Mouse (Mus musculus) embryonic stem cell, embryonic (primary cell): Measurements from ENCODE around the gene Kalrn.

Experiments
- CTCF ChIA-PET, 4 experiments: fragments of 300-600 bp in 2 of 4; fragments of 350-600 bp in 2 of 4; sonication (Branson Sonifier 250); formaldehyde crosslinking; loops; one replicate each; lab custom pipeline; 2022; ENCODE audit warnings: inconsistent platforms in 2 of 4; lab: Charles Lee
- POLR2A ChIA-PET, 4 experiments: fragments of 300-600 bp in 2 of 4; fragments of 350-600 bp in 2 of 4; sonication (Branson Sonifier 250); formaldehyde crosslinking; loops; one replicate each; lab custom pipeline; 2022; ENCODE audit warnings: antibody characterized with exemption in 4 of 4, inconsistent platforms in 1 of 4; lab: Charles Lee

Kalrn gene

DNA sequence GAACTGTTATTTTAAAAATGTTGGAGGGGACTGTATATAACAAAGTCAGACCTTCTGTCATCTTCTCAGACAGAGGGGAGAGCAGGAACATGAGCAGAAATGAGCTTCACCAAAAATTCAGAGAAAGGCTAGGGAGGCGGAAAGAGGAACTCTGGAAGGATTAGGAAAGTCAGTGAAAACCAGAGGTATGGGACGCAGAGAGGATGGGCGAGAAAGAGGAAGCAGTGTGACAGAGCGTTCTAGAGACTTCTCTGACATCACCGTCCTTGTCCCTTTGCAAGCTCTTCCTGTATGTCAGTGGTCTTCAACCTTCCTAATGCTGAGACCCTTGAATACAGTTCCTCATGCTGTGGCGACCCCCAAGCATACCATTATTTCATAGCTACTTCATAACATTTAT lies 588.0 kb downstream of the Kalrn start:
- POLR2A ChIA-PET, result interaction anchor here in 1 of 4 experiments (1.3 to 2.0 kb wide), 2 partner anchors 18 to 25 kb away, joined by 3 to 6 read pairs; partner anchors contain the start of gene Umps
- CTCF ChIA-PET, result interaction anchor here in 1 of 4 experiments (1.4 kb wide), 1 partner anchor 132 kb away, joined by 3 read pairs; no protein-coding TSS in a partner anchor

DNA sequence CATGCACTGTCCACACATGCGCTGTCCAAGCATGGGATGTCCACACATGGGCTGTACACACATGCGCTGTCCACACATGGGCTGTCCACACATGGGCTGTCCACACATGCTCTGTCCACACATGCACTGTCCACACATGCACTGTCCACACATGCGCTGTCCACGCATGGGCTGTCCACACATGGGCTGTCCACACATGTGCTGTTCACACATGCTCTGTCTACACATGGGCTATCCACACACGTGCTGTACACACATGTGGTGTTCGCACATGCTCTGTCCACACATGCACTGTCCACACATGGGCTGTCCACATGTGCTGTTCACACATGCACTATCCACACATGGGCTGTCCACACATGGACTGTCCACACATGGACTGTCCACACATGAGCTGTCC lies 589.6 kb downstream of the Kalrn start:
- CTCF ChIA-PET, result no interaction called here
- POLR2A ChIA-PET, result interaction anchor here in 1 of 4 experiments (0.5 kb wide), 1 partner anchor 674 kb away, joined by 3 read pairs; no protein-coding TSS in a partner anchor

DNA sequence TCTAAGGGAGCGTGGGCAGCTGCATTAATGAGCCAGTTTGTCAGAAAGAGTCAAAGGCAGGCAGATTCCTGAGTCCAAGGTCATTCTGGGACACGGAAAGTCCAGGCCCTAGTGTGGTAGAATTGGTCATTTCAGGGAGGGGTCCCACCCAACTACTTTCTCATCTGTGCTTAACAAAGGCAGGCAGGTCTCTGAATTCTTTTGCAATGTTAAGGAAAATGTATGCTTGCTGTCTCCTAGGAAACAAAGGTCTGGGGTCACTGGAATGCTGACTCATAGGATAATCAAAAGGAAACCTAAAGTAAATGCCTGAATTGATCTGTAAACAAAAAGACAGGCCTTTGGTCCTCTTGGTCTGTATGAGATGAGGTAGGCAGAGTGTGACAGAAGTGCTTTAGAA lies 593.5 kb downstream of the Kalrn start:
- POLR2A ChIA-PET, result interaction anchor here (0.5 to 6.4 kb wide), 37 partner anchors 8 to 1359 kb away, joined by 3 to 93 read pairs (median 4); partner anchors contain the start of genes Umps (in 3 of the 4), Itgb5 (in 1 of the 4) and Rpl35a (in 1 of the 4)
- CTCF ChIA-PET, result interaction anchor here (0.6 to 2.3 kb wide), 9 partner anchors 8 to 159 kb away, joined by 3 to 7 read pairs (median 3); no protein-coding TSS in a partner anchor

DNA sequence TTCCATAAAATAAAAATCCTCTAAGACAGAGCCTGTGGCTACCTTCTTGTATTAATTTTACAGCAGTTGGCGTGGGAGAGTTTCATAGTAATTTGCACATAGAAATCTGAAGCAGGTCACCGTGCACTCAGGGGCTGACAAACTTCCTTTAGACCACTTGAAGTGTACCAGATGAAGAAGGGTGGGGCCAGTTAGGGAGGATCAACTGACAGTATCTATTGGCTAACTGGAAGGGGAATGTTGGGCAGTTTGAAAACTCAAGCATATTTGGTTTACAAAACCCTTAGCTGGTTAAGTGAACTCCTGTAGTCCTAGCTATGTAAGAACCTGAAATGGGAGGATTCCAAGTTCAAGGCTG lies 606.1 kb downstream of the Kalrn start:
- ChIA-PET POLR2A (interaction anchor here (0.6 to 9.1 kb wide), 27 partner anchors 9 to 204 kb away, joined by 3 to 93 read pairs (median 3); no protein-coding TSS in a partner anchor), CTCF (interaction anchor here in 2 of 4 experiments (1.2 to 2.3 kb wide), 3 partner anchors 21 to 147 kb away, joined by 3 to 7 read pairs (median 4); no protein-coding TSS in a partner anchor)

DNA sequence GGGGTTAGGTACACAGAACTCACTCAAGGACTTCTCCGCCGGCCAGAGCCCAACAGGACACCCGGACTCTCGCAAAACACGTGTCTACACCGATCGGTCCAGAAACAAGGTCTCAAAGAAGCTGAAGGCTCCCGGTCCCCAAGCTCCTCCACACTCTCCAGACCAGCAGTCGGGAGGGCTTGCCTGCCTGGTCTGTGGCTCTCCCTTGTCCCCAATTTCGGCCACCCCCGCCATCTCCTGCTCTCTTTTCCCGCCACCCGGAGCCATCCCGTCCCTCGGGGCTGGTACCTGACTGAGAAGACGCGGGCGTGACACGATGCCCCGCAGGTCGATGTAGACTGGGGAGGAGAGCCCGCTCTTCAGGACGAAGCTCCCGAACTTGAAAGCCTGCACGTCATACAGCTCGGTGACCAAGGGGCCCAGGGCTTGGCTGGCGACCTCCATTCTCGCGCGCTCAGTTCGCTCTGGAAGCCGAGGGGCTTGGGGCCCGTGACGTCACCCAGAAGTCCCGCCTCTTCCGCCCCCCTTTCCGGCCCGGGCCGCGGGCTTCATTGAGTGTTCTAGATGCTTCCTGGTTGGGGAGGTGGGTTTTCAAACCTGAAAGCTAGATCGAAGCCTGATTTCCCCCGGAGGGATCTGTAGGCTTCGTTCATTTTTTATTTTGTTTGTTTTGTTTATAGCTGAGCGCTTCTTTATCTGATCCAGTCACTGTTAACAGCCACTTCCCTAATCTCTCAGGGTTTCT lies 606.6 kb downstream of the Kalrn start, which contains the start of gene Umps:
Umps (minus strand) TSS at position 501 of the 745 bp plus-strand sequence.
- ChIA-PET CTCF (interaction anchor here in 2 of 4 experiments (1.2 to 2.3 kb wide), 3 partner anchors 21 to 146 kb away, joined by 3 to 7 read pairs (median 4); no protein-coding TSS in a partner anchor), POLR2A (interaction anchor here (0.6 to 9.1 kb wide), 27 partner anchors 9 to 204 kb away, joined by 3 to 93 read pairs (median 3); no protein-coding TSS in a partner anchor)

DNA sequence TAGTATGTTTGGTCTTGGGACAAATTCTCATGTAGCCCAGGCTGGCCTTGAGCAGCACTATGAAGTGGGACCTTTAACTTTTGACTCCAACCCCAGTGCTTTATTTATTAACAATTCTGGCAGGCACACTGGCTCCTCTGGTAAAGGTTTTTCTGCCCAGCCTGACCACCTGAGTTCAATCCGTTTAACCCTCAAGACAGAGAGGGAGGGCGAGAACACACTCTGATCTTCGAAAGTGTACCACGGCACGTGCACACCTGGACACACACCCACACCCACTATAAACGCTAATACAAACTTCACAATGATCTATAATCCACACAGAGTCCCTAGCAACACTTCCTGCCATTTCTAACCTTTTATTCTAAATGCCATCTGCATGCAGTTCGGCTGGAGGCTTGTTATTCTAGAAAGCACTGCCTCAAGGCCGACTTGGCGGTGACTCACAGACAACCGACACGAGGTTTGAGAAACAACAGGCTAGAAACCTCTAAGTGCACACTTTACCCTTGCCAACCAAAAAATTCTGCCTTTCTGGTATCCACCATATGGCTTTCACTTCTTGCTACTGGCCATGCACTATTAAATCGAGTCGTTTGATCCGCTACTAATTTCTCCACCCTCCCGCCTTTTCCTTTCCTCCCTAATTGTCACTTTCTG lies 607.3 kb downstream of the Kalrn start:
- POLR2A ChIA-PET, result interaction anchor here (0.8 to 9.1 kb wide), 17 partner anchors 10 to 140 kb away, joined by 3 to 93 read pairs (median 4); no protein-coding TSS in a partner anchor
- CTCF ChIA-PET, result interaction anchor here in 2 of 4 experiments (1.2 to 2.3 kb wide), 3 partner anchors 22 to 145 kb away, joined by 3 to 7 read pairs (median 4); no protein-coding TSS in a partner anchor

DNA sequence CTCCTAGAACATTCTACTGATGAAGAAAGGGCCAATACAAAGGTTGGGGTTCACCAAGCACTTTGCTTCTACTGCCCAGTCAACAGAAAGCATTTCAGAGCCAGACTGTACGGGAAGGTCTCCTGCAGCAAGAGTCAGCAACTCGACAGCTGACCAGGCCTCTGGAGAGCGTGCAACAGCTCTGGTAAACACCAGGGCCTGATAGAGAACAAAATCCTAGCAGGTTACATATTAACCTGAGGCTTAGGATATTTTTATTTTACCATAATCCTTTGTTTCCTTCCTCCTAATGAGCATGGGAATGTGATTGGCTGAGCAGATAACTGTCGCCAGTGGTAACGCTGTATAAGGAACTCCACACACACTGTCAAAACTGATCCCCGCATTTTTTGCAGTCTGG lies 609.8 kb downstream of the Kalrn start:
- ChIA-PET POLR2A (interaction anchor here in 1 of 4 experiments (1.3 to 9.1 kb wide), 4 partner anchors 15 to 144 kb away, joined by 3 to 93 read pairs (median 4); no protein-coding TSS in a partner anchor), CTCF (no interaction called here)

DNA sequence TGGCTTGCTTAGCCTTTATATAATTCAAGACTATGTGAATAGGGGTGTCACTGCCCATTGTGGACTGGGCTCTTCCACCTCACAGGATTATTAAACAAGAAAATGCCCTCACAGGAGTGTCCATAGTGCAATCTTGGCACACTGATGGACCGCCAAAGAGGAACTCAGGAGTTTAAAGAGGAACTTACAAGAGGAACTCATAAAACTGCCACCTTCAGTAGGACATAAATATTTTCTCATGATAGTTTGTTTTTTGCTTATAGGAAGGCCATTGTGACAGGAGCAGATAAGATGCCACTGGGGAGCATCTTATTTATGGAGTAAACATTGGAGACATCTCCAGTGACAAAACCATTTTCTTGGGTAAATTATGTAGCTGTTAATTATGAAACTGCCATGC lies 618.5 kb downstream of the Kalrn start:
- ChIA-PET POLR2A (interaction anchor here in 3 of 4 experiments (0.6 to 5.4 kb wide), 12 partner anchors 8 to 206 kb away, joined by 3 to 29 read pairs (median 3); partner anchors contain the start of gene Umps (in 2 of the 3)), CTCF (interaction anchor here in 2 of 4 experiments (0.7 to 1.3 kb wide), 3 partner anchors 34 to 158 kb away, joined by 3 to 5 read pairs (median 4); no protein-coding TSS in a partner anchor)

DNA sequence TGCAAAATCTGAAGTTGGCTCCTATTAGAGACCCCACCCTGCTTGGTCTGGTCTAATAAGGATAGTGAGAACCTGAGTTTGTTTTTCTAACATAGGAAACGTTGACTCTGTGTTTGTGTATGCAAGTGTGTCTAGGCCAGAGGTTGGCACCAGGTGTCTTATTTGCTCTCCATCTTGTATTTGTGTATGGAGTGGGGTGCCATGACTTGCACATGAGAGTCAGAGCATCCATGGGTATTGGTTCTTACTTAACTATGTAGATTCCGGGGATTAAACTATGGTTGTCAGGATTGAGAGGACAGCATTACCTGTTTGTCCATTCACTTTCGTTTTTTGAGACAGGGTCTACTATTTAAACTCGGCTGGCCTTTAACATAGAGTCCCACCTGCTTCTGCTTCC lies 620.3 kb downstream of the Kalrn start:
- ChIA-PET CTCF (interaction anchor here in 2 of 4 experiments (0.6 to 1.4 kb wide), 2 partner anchors 132 to 208 kb away, joined by 3 read pairs; no protein-coding TSS in a partner anchor), POLR2A (interaction anchor here in 1 of 4 experiments (1.3 to 5.4 kb wide), 3 partner anchors 15 to 133 kb away, joined by 4 to 29 read pairs (median 8); partner anchors contain the start of gene Umps)

DNA sequence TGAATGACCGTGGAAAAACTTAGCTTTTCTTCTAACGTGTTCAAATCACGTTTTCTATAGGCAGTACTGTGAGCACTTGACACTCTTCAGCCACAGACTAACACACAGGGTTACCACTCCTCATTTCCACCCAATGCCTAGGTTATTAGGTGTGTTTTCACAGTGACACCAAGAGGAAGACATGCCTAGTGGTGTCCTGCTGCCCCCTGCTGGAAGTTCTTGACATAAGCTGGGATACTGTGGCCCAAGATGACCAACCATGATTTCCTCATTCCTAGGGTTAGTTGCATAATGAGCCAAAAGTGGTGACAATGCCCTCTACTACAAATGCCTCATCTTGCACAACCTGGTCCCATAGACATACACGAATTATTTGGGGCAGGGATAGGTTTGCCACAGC lies 622.5 kb downstream of the Kalrn start:
- POLR2A ChIA-PET, result interaction anchor here in 3 of 4 experiments (0.6 to 2.5 kb wide), 15 partner anchors 10 to 412 kb away, joined by 3 to 13 read pairs (median 4); partner anchors contain the start of genes Itgb5 (in 2 of the 3) and Umps (in 1 of the 3)
- CTCF ChIA-PET, result interaction anchor here (0.6 to 4.4 kb wide), 42 partner anchors 9 to 1148 kb away, joined by 3 to 85 read pairs (median 3); partner anchors contain the start of gene Itgb5 (in 1 of the 4)

DNA sequence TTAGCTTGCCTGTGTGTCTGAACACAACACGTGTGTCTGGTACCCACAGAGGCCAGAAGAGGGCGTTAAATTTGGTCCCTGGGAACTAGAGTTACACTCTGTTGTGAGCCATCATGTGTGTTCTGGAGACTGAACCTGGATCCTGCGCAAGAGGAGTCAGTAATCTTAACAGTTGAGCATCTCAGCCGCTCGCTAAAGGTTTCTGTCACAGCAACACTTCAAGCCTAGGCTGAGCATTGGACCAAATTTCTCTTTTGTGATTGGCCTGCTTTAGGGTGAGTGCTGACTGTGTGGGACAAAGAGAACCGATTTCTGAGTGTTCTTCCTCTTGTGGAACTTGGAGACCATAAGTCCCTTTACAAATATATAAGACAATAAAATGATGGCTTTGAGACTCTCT lies 622.9 kb downstream of the Kalrn start:
- CTCF ChIA-PET, result interaction anchor here (0.5 to 4.4 kb wide), 32 partner anchors 10 to 1149 kb away, joined by 3 to 85 read pairs (median 4); no protein-coding TSS in a partner anchor
- POLR2A ChIA-PET, result interaction anchor here in 3 of 4 experiments (0.7 to 2.5 kb wide), 10 partner anchors 11 to 411 kb away, joined by 3 to 13 read pairs (median 6); partner anchors contain the start of gene Umps (in 1 of the 3)

DNA sequence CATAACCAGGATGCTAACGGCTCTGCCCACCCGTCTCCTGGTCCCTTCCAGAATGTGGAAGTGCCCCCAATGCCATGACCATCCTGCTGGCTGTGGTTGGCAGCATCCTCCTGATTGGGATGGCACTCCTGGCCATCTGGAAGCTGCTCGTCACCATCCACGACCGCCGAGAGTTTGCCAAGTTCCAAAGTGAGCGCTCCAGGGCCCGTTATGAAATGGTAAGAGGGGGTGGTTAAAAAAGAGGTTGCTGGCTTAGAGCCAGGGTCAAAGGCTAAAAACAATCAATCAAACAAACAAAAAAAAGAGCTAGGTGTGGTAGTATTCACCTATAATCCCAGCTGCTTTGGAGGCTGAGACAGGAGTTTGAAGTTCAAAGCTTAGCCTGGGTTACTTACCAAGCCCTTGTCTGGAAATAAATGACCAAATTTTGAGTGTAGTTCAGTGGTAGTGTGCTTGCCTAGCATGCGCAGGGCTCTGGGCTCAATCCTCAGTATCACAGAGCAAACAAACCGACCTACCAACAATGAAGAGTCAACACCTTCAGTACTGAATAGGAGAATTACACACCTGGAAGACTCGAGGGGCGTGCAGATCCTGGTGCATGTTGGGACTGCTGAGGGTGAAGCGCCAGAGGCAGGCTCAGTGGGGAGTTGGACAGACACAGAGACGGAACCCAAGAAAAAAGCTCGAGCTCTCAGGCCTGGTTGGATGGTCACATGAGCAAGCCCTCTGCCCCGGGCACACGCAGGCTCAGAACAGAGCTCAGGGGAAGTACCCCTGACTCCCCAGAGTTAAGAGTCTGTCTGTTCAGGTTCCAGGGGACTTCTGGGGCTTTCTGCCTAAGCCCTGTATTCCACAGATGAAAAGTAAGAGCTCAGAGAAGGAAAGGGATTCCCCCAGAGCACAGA lies 625.4 kb downstream of the Kalrn start:
- CTCF ChIA-PET, result interaction anchor here (0.6 to 4.4 kb wide), 8 partner anchors 127 to 208 kb away, joined by 3 to 85 read pairs (median 4); no protein-coding TSS in a partner anchor
- POLR2A ChIA-PET, result interaction anchor here in 3 of 4 experiments (0.5 to 1.8 kb wide), 15 partner anchors 9 to 248 kb away, joined by 3 to 9 read pairs (median 3); partner anchors contain the start of genes Itgb5 (in 1 of the 3) and Umps (in 1 of the 3)

DNA sequence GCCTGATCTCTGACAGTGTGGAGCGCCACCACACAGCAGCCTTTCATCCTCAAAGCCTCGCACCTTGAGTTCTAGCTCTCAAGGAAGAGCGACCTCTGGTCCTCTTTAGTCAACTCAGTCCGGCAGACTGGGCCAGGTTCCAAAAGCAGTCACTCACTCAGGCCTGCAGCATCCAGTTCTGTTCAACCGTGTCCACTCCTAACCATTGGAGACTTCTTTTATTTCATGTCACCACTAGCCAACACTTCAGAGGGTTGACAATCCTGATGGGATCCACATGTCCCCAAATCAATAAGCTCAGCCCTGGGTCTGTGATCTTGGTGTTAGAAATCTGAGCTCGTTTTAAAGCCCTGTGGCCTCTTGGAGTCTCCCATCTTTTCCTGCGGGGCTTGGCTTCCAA lies 627.3 kb downstream of the Kalrn start:
- ChIA-PET POLR2A (interaction anchor here in 2 of 4 experiments (1.4 to 1.6 kb wide), 2 partner anchors 24 to 122 kb away, joined by 3 to 4 read pairs; no protein-coding TSS in a partner anchor), CTCF (interaction anchor here in 1 of 4 experiments (2.3 kb wide), 1 partner anchor 125 kb away, joined by 8 read pairs; no protein-coding TSS in a partner anchor)

DNA sequence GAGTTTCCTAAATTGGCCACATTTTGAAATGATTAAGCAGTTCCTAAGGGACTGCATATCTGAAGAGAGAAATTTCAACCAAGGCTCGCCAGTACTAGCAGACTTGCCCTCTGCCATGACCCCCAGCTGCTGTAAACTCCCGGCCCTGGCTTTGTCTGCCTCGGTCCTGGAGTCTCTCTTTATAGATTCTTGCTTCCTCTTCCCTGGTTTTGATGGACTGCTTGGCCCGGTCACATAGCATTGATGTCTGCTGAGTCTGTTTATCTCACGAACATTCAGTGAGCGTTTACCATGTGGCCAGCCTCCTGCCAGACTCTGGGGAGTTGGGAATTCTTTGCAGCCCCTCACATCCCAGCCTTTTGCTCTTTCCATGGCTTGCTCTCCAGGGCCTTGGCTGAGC lies 628.6 kb downstream of the Kalrn start:
- ChIA-PET POLR2A (no interaction called here), CTCF (interaction anchor here in 2 of 4 experiments (1.3 to 2.3 kb wide), 2 partner anchors 124 kb away, joined by 5 to 8 read pairs; no protein-coding TSS in a partner anchor)

DNA sequence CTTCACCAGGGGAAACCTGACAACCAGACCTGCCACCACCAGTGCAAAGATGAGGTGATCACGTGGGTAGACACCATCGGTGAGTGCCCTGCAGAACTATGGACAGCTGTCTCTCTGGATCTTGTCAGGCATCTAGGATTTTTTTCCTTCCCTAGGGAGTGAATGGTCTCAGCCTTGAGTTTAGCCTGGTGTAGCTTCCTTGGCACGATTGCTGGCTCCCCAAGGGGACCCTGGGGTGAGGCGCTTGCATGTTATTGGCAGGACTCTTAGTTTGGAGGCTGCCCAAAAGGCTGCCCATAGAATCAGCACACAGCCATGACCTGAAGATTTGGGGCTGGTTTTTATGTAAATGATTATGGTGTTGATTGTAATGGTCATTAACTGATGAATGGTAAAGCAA lies 629.2 kb downstream of the Kalrn start:
- ChIA-PET POLR2A (interaction anchor here in 2 of 4 experiments (0.6 to 1.7 kb wide), 5 partner anchors 10 to 411 kb away, joined by 3 to 10 read pairs (median 3); partner anchors contain the start of gene Umps (in 1 of the 2)), CTCF (interaction anchor here in 1 of 4 experiments (2.3 kb wide), 1 partner anchor 123 kb away, joined by 8 read pairs; no protein-coding TSS in a partner anchor)

DNA sequence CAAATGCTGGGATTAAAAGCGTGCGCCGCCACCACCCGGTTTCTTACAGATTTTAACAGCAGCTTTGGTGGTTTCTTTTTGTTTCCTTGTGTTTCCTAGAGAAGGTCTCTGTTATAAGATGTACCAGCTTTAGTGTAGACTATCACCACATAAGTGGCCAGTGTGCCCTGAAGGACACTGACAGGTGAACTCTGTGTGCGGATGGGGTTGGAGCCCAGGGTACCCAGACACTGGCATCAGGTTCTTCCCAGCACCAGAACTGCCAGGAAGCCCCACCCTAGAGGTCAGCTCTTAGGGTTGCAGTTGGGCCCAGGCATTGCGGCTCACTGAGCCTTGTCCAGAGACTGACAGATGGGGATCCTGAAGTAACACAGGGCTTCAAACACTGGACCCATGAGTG lies 629.9 kb downstream of the Kalrn start:
- ChIA-PET POLR2A (interaction anchor here in 2 of 4 experiments (0.5 to 1.7 kb wide), 8 partner anchors 9 to 1632 kb away, joined by 3 to 10 read pairs (median 3); partner anchors contain the start of gene Umps (in 1 of the 2)), CTCF (interaction anchor here in 1 of 4 experiments (0.8 to 1.2 kb wide), 2 partner anchors 123 to 138 kb away, joined by 3 to 8 read pairs; no protein-coding TSS in a partner anchor)
